Mouse (Mus musculus): ENCODE measurements at regions not wholly inside any gene's neighbourhood (a gene's known extent, or its start where the extent isn't known, plus 50 kb on each side); places are given as distances from the start of the nearest gene placed in this dataset.

DNA sequence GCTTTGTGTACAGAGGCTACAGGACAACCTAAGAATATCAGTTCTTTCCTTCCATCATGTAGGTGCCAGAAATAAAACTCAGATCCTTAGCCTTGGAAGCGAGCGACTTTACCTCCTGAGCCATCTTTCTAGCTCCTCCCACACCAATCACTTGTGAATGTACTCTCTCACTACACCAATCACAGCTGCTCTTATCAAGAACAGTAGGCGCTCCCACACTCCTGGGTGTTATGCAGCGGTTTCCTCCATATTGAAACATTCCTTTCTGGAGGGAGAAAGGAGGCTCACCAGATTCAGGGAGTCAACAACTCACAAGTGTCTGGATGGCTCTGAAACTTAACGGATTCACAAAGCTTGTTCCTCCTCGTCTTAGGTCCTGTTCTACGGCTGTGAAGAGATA lies 168.1 kb upstream of the Arid2 start:
- TF ChIP-seq POU5F1 (IDR thresholded peaks at IDR 0.05; ENCODE audit: borderline replicate concordance, low read length) (no peak), CTCF (conservative IDR thresholded peaks at IDR 0.05; ENCODE audit: low read length) (no peak), NANOG (IDR thresholded peaks at IDR 0.05; ENCODE audit: borderline replicate concordance, low read length) (no peak)
